Comparison of ENCODE assay signal across 9 mouse cellular contexts in genomic region chr1:173361651-173362050, GRCm38 (mm10). TPM values are rescaled to one million over a fixed set of nuclear protein-coding genes. Genes with fewer than 3 reads are reported as not detected.
DNase-seq lines count a peak whose midpoint lies in the region; ATAC-seq and TF ChIP-seq lines count a peak whose summit lies in the region.
"Had no signal": no experiment of that assay in that cellular context is flagged by ENCODE, and none has a peak within 500 bp of the region (broad histone marks: within the 10 kb centered on the region; RNA-seq: fewer than 3 reads in every experiment).

No protein-coding gene starts in this region.

- H3K36me3 ChIP-seq in ES-E14 (ENCODE audit: control insufficient read depth, insufficient read depth, low read length, poor library complexity, severe bottlenecking), result no peaks in the 10 kb centered on the region
- no peaks in the 10 kb centered on the region for H3K36me3 ChIP-seq in heart, embryonic 10.5 days
- H3K36me3 ChIP-seq in limb, embryonic 12.5 days, result no peaks in the 10 kb centered on the region
- H3K36me3 ChIP-seq: limb, embryonic 15.5 days had no signal

- no peak overlapping the region for H3K4me2 ChIP-seq in limb, embryonic 12.5 days
- H3K4me2 ChIP-seq: limb, embryonic 15.5 days had no signal

- ATAC-seq in limb, embryonic 12.5 days (ENCODE audit: insufficient number of reproducible peaks, insufficient read depth, low FRiP score, low TSS enrichment, low read depth), result peak; percentile 52; the same call in 1 of the 2 replicates

- DNase-seq in 3T3-L1 (ENCODE audit: low read depth, low spot score), result peak; percentile 51
- peak; percentile 70 for DNase-seq in ES-E14 (ENCODE audit: low read depth, low spot score)
- DNase-seq in heart, embryonic 10.5 days (ENCODE audit: low spot score), result peak; percentile 78
- DNase-seq in thymus, postnatal 14 days, result peak; percentile 40
- no peak for DNase-seq in frontal cortex, postnatal 14 days (ENCODE audit: low spot score in 2 of 2)
- no peak for DNase-seq in frontal cortex, postnatal 36 days (ENCODE audit: low spot score in 2 of 2)
- DNase-seq in left cerebral cortex, adult 11 months (ENCODE audit: low spot score), result no peak

- peaks cover 0 to 6% of the 10 kb centered on the region in 2 experiments; a peak in 2 of 4 replicates for H3K4me1 ChIP-seq in ES-E14 (ENCODE audit: control insufficient read depth in 2 of 2, insufficient read depth in 2 of 2, low read length in 2 of 2, poor library complexity in 1 of 2)
- peaks cover 11% of the 10 kb centered on the region for H3K4me1 ChIP-seq in heart, embryonic 10.5 days
- H3K4me1 ChIP-seq in limb, embryonic 12.5 days (replicated peaks), result peaks cover 8% of the 10 kb centered on the region

- in situ Hi-C loops in ES-E14 (cut with MboI; ENCODE audit: low sequenced_read_pairs in 2 of 2, unreplicated experiment in 2 of 2), result no loop called here

- no peak overlapping the region for H3K9ac ChIP-seq in ES-E14 (ENCODE audit: insufficient read depth, low read depth, low read length, poor library complexity, severe bottlenecking)
- no peak overlapping the region for H3K9ac ChIP-seq in limb, embryonic 12.5 days (replicated peaks)
- H3K9ac ChIP-seq: limb, embryonic 15.5 days had no signal

- H3K27me3 ChIP-seq in heart, embryonic 10.5 days (ENCODE audit: insufficient read depth, poor library complexity, severe bottlenecking), result peaks cover 15% of the 10 kb centered on the region; the same call in 1 of the 2 replicates
- peaks cover 23% of the 10 kb centered on the region for H3K27me3 ChIP-seq in limb, embryonic 12.5 days

- H3K4me3 ChIP-seq in ES-E14 (ENCODE audit: insufficient read depth in 1 of 2, low read depth in 1 of 2, low read length in 2 of 2, poor library complexity in 1 of 2, severe bottlenecking in 1 of 2), result no peak overlapping the region
- H3K4me3 ChIP-seq in heart, embryonic 10.5 days, result no peak overlapping the region
- H3K4me3 ChIP-seq in limb, embryonic 12.5 days (replicated peaks), result no peak overlapping the region
- H3K4me3 ChIP-seq: limb, embryonic 15.5 days had no signal

- no peaks in the 10 kb centered on the region for H3K9me3 ChIP-seq in ES-E14 (ENCODE audit: control insufficient read depth, insufficient read depth, low read depth, low read length)
- H3K9me3 ChIP-seq in heart, embryonic 10.5 days, result no peaks in the 10 kb centered on the region
- no peaks in the 10 kb centered on the region for H3K9me3 ChIP-seq in limb, embryonic 12.5 days
- H3K9me3 ChIP-seq: limb, embryonic 15.5 days had no signal

- 28% methylated on average over 6 of the region's 6 CpGs for WGBS in heart, embryonic 10.5 days
- WGBS in limb, embryonic 12.5 days, result 24% methylated on average over 6 of the region's 6 CpGs

- H3K27ac ChIP-seq in ES-E14 (ENCODE audit: insufficient read depth, low read depth, low read length, poor library complexity, severe bottlenecking), result no peak overlapping the region
- H3K27ac ChIP-seq in heart, embryonic 10.5 days, result no peak overlapping the region
- H3K27ac ChIP-seq in limb, embryonic 12.5 days, result no peak overlapping the region
- H3K27ac ChIP-seq: limb, embryonic 15.5 days had no signal

TF ChIP-seq in ES-E14, 5 proteins besides CTCF, POLR2A, EP300 and RAD21:
- TF ChIP-seq CHD2 (IDR thresholded peaks at IDR 0.05; ENCODE audit: low read depth, low read length) (no peak), HCFC1 (IDR thresholded peaks at IDR 0.05; ENCODE audit: borderline replicate concordance, insufficient read depth, low read length) (no peak), MAFK (IDR thresholded peaks at IDR 0.05; ENCODE audit: insufficient read depth, low read depth, low read length) (no peak), ZNF384 (IDR thresholded peaks at IDR 0.05; ENCODE audit: low read depth, low read length) (no peak), ZC3H11A (IDR thresholded peaks at IDR 0.05; ENCODE audit: borderline replicate concordance, low read depth, low read length) (no peak)

RNA-seq across cellular contexts. Expression of gene Cadm3, which starts 5.8 kb away (rescaled TPM):
- total RNA-seq in ES-E14 (2012; rRNA removed), result 0.85 and 1.0 TPM in 2 replicates
- polyA plus RNA-seq in heart, embryonic 10.5 days (2016; fragmentation: Nextera tagmentation; extraction: Ambion mirVana), result 1.2 and 1.3 TPM in 2 replicates
- 0.50 and 0.61 TPM in 2 replicates for polyA plus RNA-seq in limb, embryonic 12.5 days (2016; fragmentation: Nextera tagmentation; extraction: Ambion mirVana)

RNA-seq across cellular contexts. Expression of gene Aim2, which starts 11.0 kb away (rescaled TPM):
- 17.0 and 26.0 TPM in 2 replicates for total RNA-seq in ES-E14 (2012; rRNA removed)
- polyA plus RNA-seq in heart, embryonic 10.5 days (2016; fragmentation: Nextera tagmentation; extraction: Ambion mirVana), result 1.3 and 1.5 TPM in 2 replicates
- 1.1 and 1.5 TPM in 2 replicates for polyA plus RNA-seq in limb, embryonic 12.5 days (2016; fragmentation: Nextera tagmentation; extraction: Ambion mirVana)

RNA-seq across cellular contexts. Expression of gene Ackr1, which starts 28.1 kb away (rescaled TPM):
- not detected in 2 replicates for total RNA-seq in ES-E14 (2012; rRNA removed)
- polyA plus RNA-seq in heart, embryonic 10.5 days (2016; fragmentation: Nextera tagmentation; extraction: Ambion mirVana), result 1.8 and 1.9 TPM in 2 replicates
- polyA plus RNA-seq in limb, embryonic 12.5 days (2016; fragmentation: Nextera tagmentation; extraction: Ambion mirVana), result 0.91 and 1.3 TPM in 2 replicates

Comparison
In these comparisons a context has a peak if more than half of its experiments do, and no peak if none do; other contexts are left out.
1. DNase-seq: peak in 3T3-L1 (single experiment), ES-E14 (single experiment), heart, embryonic 10.5 days (single experiment) and thymus, postnatal 14 days (single experiment); none in frontal cortex, postnatal 14 days (0 of 2), frontal cortex, postnatal 36 days (0 of 2) and left cerebral cortex, adult 11 months (single experiment).